Mouse (Mus musculus) layer of hippocampus, postnatal 10 days (tissue): ENCODE results near the gene Alyref. TPM values are rescaled to one million over a fixed set of nuclear protein-coding genes. Genes with fewer than 3 reads are reported as not detected.
"Not testable (repeated sequence)": the region's sequence is repeated elsewhere in the genome, so short reads cannot be mapped to it uniquely, and the experiment has no call there.

Experiments
- DNase-seq, 2 experiments: peaks; one replicate each; pipeline ENCODE4 v3.0.0; 2021; ENCODE audit warnings: low spot score in 2 of 2
- total RNA-seq, 2 experiments: library from RNA; stranded (reverse); gene quantifications; 2 replicates each; pipeline ENCODE4 v1.2.3; 2021

Gene Alyref
- total RNA-seq, 2 experiments from 2014 or later: 79.8 to 91.3 TPM

DNA sequence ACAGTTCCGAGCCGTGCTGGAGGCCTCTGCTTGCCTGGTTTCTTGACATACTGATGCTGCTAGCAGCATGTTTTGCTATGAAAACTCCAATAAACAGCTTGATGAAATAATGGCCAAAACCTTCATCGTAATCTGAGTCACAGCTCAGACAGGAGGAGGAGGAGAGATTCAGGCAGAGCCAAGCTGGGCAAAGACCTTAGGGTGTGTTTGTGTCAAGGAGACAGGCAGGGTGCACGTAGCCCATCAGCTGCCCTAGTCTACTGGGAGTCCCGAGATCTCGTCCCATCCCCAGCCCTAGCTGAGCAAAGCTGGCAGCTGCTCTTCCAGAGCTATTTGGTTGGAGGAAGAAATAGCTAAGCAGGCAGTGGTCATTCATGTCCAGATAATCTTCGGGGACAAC, 7.5 kb upstream of the Alyref start:
- DNase-seq: no peak

DNA sequence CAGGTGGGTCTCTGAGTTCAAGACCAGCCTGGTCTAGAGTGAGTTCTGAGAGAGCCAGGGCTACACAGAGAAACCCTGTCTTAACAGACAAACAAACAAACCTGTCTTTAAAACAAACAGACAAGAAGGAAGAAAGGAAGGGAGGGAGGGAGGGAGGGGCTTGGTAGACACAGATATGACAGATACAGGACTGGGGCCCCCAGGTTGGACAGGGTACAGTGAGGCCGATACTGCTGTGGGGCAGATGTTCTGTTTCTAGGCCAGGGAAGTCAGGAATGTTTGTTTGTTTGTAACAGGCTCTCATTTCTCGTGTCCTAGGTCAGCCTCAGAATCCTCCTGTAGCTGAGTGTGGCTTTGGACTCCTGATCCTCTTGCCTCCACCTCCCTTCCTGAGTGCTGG, 5.4 kb upstream of the Alyref start:
- DNase-seq: no peak

DNA sequence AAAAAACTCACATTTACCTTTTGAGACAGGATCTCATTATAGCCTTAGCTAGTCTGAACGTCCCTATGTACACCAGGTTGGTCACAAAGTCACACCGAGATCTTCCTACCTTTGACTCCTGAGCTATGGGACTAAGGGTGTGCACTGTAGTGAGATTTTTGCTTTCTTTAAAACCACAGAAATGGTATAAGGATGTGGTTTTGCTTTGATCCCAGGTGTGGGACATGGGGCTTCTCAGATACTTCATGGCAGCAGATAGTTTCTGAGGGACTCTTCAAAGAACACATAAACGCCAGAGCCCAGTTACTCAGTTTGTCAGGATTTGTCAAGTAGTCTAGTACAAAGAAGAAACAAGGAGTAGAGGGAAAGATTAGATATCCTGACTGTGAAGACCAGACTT, 2.6 kb upstream of the Alyref start:
- no peak for DNase-seq

DNA sequence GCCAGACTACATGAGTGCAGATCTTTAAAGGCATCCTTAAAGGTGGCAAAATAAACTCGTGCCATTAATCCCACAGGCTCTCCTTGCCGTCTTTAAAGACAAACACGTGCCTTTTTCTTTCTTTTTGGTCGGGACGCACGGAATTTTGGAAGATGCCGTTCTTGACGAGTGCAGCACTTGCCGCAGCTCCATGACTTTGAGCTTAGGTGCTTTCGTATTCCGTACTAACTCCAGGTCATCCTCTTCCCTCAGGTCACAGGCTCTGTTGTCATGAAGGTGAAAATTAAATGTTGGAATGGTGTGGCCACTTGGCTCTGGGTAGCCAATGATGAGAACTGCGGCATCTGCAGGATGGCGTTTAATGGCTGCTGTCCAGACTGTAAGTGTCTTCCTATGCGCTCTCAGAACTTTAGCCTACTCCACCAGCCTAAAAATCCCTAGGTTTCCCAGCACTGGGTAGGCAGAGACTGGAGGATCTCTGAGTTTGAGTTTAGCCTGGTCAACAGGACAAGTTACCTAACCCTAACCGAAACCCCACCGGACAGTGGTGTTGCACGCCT, 905 bp upstream of the Alyref start:
- DNase-seq: no peak

DNA sequence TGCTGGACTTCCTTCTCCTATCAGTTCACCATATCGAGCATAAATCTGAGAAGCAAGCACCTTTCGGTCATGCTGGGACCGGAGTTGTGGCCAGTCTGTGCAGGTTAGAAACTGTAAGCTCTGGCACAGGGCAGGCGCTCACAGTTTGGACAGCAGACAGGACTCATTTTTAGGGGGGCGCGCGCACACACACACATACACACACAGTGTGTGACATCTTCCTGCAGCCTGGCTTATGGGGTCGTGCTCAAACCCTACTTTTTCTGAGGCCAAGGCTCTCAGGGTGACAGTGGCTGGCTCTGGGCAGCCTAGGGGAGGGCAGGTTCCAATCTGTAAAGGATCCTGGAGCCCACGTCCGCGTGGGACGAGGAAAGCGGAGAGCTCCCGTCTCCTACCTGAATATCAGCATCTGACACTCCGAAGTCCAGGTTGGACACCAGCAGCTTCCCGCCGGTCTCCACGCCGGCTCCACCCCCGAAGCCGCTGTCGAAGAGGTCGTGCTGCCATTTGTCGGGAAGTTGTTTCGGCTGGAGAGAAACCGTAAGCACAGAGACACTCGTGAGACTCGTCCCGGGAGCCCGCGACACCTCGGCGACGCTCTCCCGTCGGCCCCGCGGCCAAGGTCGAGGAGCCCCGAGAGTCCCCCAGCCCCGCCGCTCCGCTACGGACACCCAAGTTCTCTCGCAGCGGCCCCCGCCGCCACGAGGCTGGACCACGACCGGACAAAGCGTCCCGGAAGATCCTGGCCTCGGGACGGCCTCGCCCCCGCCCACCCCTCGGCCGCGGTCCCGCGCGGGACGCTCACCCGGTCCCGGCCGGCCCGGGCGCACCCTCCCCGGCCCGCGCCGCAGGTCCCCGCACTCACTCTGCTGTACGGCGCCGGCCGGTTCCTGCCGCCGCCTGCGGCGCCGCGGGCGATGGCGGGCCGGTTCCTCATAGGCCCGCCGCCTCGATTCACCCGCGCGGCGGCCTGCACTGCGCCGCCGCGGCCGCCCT, 627 bp downstream of the Alyref start:
- DNase-seq: peak in 1 of 2 experiments; percentile 31

DNA sequence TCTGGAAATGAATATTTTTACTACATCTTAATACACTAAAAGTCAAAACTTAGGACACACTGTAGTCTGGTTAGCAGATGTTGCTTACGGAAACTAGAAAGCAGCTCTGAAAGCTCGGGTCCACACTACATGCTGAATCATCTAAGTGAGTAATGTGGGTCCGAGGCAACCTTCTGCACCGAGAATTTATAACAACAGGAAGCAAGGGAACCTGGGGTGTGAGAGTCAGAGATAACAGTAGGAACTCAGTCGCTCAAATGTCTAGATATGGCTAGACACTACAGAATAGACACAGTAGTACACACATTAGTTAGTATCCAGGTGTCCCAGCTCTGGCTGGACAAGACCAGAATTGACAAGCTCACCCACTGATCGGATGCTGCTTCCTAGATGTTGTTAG, 9.6 kb downstream of the Alyref start:
- DNase-seq: no peak

DNA sequence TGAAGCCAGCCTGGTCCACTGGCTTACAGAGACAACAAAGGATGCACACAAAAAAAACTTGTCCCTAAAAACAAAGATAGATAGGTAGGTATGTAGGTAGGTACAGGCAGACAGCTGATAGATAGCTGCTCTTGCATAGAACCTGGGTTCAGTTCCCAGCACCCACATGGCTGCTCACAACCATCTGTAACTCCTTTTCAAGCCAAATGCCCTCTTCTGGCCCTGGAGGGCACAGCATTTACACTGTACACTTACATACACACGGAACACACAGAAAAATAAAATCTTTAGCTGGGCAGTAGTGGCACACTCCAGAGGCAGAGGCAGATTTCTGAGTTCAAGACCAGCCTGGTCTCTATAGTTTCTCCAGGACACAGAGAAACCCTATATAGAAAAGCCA, 14.2 kb downstream of the Alyref start:
- DNase-seq: no peak

DNA sequence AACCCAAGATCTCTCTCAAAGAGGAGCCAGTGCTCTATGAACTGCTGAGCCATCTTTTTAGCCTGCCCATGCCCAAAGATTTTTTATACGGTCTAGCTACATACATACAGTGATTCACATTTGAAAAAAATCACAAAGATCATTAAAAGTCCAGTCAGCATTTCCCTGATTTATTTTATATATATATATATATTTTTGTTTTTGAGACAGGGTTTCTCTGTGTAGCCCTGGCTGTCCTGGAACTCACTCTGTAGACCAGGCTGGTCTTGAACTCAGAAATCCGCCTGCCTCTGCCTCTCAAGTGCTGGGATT, 15.2 kb downstream of the Alyref start:
- DNase-seq: not testable (repeated sequence)

DNA sequence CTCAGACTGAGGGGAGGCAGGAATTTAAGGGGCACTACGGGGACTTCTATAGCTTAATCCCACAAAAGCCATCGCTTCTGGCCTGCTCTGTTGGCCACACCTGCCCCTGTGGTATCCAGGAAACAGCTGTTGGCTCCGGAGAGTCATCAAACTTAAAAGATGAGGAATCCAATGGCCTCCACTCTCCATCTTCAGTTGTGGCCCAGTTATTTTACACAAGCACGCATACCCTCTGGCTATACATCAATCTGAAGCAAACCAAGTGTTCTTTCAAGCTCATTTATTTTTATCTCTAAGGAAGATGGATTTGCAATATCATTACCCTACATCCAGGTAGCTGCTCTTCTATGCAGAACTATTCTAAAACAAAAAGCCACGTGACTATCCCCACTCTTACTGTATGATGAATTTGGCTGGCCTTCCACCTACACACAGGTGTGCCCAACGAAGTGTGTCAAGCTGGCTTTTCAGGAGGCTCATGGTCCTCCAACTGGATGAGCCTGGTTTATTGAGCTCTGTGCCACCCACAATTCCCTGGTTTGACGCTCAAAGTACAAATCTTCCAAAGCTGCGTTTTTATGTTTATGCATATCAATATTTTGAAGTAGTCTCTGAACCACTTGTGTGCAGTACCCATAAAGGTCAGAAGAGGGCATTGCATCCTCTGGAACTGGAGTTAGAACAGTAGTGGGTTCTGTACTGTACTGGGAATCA, 15.7 kb downstream of the Alyref start:
- no peak for DNase-seq

DNA sequence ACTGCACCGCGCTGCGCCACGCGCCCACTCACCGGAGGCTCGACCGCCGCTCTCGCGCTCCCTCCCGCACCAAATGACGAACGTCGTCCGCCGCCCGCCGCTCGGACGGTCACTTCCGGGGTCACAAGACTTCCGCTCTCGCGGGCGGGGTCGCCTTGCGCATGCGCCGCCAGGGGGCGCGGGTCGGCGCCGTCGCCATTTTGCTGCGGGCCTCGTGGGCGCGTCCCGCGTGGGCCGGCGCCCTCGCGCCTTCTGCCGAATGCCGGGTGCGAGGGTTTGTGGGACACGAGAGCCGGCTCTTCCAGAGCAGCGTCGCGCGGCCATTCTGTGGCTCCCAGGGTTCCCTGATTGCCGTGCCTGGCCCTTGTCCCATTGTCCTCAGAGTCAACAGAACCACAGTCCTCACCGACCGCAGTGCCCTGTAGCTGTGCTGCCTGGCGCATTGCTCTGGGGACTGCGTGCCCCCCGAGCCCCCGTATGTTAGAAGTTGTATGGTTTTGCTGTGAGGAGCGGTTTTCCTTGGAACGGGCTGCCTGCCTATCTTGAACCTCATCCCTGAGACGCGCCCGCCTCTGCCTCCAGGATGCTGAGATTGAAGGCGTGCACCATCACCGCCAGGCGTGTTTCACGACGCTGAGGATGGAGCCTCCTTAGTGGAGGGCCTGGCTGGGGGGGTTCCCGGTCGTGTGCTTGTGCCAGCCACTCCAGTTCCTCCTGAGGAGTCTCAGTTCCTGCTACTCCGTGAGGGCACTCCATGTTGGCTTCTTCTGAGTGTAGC, 16.5 kb downstream of the Alyref start, which contains the start of gene Arhgdia:
Gene Arhgdia (minus strand): TSS at position 135 of the 778 bp plus-strand sequence.
- peak; percentile 88 to 92 for DNase-seq

DNA sequence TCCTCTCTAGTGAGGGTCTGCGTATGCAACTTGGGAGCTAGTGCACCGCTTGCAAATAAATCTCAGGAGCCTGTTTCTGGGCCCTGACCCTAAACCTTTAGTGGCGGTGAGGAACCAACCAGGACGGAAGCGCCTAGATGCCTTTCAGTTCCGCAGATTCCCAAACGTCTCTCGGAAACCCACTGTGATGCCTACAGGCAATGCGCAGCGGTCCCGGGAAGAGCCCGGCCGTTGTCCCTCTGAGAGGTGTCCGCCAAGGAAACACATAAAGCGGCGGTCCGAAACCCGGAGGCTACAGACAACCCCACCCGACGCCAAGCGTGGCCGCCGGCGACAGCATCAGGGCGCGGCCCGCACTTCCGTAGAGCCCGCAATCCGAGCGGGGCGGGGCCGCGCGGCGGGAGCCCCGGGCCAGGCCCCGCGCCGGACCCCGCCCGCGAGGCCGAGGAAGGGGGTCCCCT, 17.3 kb downstream of the Alyref start:
- peak; percentile 45 for DNase-seq

DNA sequence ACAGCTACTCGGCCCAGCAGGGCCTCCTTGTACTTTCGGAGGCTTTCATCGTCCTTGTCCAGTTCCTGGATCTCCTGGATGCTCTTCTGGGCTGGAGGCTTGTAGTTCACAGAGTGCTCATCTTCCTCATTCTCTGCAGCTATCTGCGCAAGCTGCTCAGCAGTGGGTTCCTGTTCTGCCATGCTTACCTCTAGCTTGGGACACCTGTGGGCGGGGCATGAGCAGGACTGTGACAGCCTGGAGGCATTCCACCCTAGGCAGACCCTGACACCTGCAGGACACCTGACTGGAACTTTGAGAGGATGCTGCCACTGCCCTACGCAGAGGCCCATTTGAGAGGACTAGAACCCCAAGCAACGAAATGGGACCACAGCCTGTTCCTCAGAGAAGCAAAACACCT, 18.0 kb downstream of the Alyref start:
- no peak for DNase-seq

DNA sequence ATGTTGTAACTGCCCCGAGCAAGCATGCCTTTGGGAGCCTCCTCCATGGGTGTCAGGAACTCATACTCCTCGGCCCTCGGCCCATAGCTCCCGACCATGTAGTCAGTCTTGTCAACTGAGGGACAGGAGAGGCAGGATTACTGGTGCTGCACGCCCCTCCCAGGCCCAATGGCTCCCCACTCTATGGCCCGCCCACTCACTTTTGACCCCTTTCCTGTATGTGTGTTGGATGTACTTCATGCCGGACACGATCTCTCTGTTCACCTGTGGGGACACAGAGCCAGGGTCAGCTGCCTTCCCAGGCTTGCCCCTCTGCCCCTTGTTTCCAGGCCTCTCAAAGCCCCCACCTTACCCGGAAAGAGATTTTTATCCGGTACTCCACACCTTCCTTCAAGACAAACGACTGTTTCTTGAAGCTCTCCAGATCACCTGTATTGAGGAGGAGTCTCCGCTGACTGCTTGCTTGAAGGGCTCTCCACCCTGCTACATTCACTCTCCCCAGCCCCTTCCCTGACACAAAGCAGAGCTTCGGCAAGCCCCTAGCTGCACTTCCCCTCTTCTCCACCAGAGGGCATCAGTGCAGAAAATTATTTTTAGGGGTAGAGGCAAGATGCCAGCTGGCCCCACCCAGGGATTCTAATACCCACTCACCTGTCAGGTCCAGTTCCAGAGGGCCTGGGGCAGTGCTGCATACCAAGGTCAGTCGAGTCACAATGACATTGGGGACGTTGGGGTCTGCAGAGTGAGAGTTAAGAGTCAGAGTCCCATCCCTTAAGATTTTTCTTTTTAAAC, 18.7 kb downstream of the Alyref start:
- peak; percentile 83 to 85 for DNase-seq

DNA sequence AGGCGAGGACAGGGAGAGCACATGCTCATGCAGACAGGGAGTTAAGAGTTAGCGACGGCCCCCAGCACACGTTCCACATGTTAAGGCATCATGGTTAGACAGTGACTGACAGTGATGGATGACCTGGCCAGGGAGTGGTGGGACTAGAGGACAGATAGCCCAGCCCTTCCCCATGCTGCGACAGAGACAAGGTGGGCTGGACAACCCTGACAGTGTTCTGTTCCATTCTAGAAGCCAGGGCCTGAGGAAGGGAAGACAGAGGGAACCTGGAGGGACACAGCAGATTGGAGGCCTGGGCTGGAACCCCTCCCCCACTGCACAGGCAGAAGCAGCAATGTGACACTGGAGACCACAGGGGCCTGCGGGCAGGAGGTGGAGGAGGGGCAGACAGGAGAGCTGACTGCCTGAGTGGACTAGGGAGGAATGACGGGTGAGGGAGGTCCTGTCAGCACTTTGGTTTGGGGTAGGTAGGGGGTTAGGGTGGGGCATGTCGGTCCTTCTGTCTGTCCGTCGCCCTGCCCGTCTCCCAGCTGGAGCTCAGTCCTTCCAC, 19.4 kb downstream of the Alyref start:
- no peak for DNase-seq

DNA sequence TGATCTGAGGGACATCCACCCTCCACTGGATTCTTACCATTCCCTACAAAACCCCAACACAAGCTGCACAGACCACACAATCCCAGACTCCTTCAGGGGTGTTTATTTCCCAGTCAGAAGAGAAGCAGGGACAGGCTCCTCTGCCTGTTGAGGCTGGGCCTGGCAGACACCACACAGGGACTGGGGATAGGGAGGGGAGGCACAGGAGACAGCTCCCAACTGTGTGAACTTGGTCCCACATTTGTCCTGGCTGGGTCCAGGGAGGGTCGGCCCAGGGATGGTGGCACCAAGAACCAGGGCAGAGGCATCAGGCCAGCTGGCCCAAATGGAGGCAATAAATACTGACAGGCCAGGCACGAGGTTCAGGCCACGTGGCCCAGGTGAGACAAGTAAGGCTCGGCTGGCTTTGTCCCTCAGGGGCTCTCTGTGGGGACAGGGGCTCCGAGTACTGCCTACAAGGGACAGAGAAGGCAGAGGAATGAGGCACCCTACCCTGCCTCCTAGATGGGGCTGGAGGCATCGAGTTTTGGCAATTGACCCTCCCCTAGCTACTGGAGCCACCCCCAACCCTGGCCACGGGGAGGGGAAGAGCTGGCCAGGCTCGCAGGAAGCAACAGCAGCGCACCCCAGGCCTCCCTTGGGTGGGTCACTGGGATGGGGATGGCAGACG, 20.0 kb downstream of the Alyref start:
- DNase-seq: no peak

DNA sequence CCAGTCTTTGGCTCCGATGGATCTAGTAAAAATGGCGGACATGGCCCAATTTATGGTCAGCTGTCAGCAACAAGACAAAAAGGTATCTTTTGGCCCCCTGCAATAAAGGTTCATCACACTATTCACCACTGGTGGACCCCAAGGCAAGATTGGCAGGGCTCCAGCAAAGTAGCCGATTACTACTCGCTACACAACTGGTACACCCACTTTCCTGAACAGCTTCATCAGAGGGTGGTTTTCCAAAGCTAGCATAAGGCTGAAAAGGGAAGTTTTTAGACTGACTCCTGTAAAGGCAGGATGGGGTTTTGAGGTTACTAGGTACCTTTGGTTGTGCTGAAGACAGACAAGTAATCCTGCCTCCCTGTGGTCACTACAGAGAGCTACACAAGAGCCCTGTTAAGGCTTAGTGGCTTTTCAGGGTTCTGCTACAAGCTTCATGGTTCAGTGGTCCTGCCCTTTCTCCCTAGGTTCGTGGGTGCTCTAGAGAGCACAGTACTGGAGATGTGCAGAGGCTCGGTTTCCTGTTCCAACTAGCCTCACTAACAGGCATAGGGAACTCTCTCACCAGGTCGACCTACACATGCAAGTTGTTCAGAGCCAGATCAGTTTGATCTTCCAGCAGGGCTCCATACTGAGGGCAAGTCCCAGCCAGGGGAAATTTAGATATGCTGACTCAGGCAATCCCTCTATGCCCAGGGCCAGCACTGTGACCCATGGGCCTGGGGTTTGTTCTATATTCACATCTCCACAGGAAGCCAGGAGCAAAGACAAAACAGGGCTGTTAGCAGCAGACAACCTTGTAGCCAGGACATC, 20.7 kb downstream of the Alyref start:
- peak in 1 of 2 experiments; percentile 34 for DNase-seq

DNA sequence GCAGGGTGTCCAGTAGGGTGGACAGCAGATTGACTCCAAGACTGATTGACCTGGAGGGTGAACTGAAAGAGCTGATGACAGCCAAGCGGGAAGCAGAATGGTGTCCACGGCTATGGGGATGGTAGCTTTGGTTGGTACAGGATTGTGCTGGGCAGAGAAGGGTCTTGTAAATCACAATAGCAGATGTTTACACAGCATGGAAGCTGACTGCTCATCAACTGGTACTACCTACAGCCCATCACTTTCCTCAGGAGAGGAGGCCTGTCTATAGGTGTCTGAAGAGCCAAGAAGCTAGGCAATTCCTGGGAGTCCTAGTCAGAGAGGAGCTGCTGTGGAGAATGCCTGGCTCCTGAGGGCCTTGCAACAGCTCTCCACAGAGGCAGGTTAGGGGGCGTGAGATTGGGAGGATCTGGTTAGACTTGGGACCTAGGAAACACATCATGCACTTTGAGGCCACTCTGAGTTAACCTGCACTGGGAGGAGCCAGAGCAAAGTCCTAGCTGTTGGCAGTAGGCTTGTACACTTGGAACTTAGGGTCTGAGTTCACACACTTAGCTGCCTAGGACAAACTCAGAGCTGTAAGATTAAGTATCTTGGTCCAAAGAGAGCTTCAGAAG, 21.7 kb downstream of the Alyref start:
- DNase-seq: no peak

DNA sequence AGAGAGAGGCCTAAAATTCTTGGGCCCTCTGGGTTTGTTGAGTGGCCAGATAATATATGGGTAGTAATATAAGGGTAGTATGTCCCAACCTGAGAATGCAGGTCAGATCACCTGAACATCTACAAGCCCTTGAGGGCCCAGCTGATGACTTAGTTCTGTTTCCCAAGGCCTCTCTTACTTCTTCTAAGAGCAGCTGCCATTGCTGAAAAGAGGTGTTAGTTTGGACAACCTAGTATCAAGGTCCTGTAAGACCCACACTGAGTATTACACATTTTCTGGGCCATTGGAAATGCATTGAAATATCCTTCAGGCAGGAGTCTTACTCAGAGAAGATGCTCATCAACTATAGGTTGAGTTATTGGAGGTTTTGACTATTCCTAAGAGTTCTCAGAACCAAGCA, 22.2 kb downstream of the Alyref start:
- DNase-seq: no peak
